Mouse (Mus musculus) olfactory bulb, adult 2 months (tissue): ENCODE results near the gene Tm9sf2.

Experiments used
- CTCF ChIP-seq: fragments of 200-500 bp; IDR thresholded peaks from 2 replicates; pipeline ENCODE4 v1.5.1; 2012; ENCODE audit warnings: low read depth, mild to moderate bottlenecking, low read length, moderate library complexity; ENCODE audit not compliant: insufficient read depth
- POLR2A ChIP-seq: fragments of 200-500 bp; IDR thresholded peaks from 2 replicates; pipeline ENCODE4 v1.6.1; 2012; ENCODE audit warnings: mild to moderate bottlenecking, low read depth, low read length, moderate library complexity; ENCODE audit not compliant: insufficient read depth

- no peak for TF ChIP-seq CTCF
- TF ChIP-seq POLR2A = no peak
Observed at GRCm38 (mm10) chr14:122181815-122182157, 74.9 kb downstream of the Tm9sf2 start.
